Mouse (Mus musculus) adrenal gland, postnatal 14 days (tissue): Measurements from ENCODE around the gene Zfp316. TPM values are rescaled to one million over a fixed set of nuclear protein-coding genes. Genes with fewer than 3 reads are reported as not detected.

Experiments used
- DNase-seq: peaks from one replicate; pipeline ENCODE4 v3.0.0; 2021; ENCODE audit warnings: mixed read lengths
- total RNA-seq: library from RNA; stranded (reverse); gene quantifications from 2 replicates; pipeline ENCODE4 v1.2.3, GENCODE M21; 2021

Gene Zfp316
- total RNA-seq, 1 experiment from 2014 or later = 6.9 TPM

GRCm38 (mm10) chr5:143284762-143285161 is 14.9 kb upstream of the Zfp316 start:
- no peak for DNase-seq

GRCm38 (mm10) chr5:143279247-143279646 is 9.4 kb upstream of the Zfp316 start:
- DNase-seq = no peak

- DNase-seq = no peak
Measured at GRCm38 (mm10) chr5:143275761-143276160, 5.9 kb upstream of the Zfp316 start.

- DNase-seq = no peak
Measured at GRCm38 (mm10) chr5:143272540-143273330, 2.9 kb upstream of the Zfp316 start.

- no peak for DNase-seq
Measured at GRCm38 (mm10) chr5:143272108-143272507, 2.3 kb upstream of the Zfp316 start.

- DNase-seq = no peak
Measured at GRCm38 (mm10) chr5:143271642-143272041, 1.8 kb upstream of the Zfp316 start.

GRCm38 (mm10) chr5:143270151-143270519 is 313 bp upstream of the Zfp316 start:
- DNase-seq = no peak

GRCm38 (mm10) chr5:143268985-143269362 is 848 bp downstream of the Zfp316 start:
- DNase-seq = no peak

- DNase-seq = no peak
Measured at GRCm38 (mm10) chr5:143266794-143267193, 3.0 kb downstream of the Zfp316 start.

GRCm38 (mm10) chr5:143265409-143265808 is 4.4 kb downstream of the Zfp316 start:
- no peak for DNase-seq

- peak; percentile 72 for DNase-seq
Measured at GRCm38 (mm10) chr5:143264689-143265088, 5.1 kb downstream of the Zfp316 start.

GRCm38 (mm10) chr5:143261636-143262035 is 8.2 kb downstream of the Zfp316 start:
- DNase-seq = no peak

GRCm38 (mm10) chr5:143255802-143256201 is 14.0 kb downstream of the Zfp316 start:
- DNase-seq = no peak

- DNase-seq = no peak
Measured at GRCm38 (mm10) chr5:143255131-143255519, 14.7 kb downstream of the Zfp316 start.

- DNase-seq = no peak
Measured at GRCm38 (mm10) chr5:143254487-143255130, 15.2 kb downstream of the Zfp316 start.

- no peak for DNase-seq
Measured at GRCm38 (mm10) chr5:143253881-143254486, 15.8 kb downstream of the Zfp316 start.

GRCm38 (mm10) chr5:143253186-143253880 is 16.5 kb downstream of the Zfp316 start:
- DNase-seq = peak; percentile 35

- DNase-seq = no peak
Measured at GRCm38 (mm10) chr5:143252791-143253185, 17.0 kb downstream of the Zfp316 start.

- DNase-seq = no peak
Measured at GRCm38 (mm10) chr5:143252039-143252438, 17.8 kb downstream of the Zfp316 start.

- DNase-seq = no peak
Measured at GRCm38 (mm10) chr5:143244926-143245325, 24.9 kb downstream of the Zfp316 start.

- DNase-seq = no peak
Measured at GRCm38 (mm10) chr5:143236036-143236435, 33.8 kb downstream of the Zfp316 start.

- DNase-seq = peak; percentile 95
Measured at GRCm38 (mm10) chr5:143235028-143235693, 34.7 kb downstream of the Zfp316 start, which contains the start of gene Zfp12. Gene Zfp12 (plus strand): TSS chr5:143235163.
